Mouse (Mus musculus) left cerebral cortex, adult 8-10 months (tissue): Measurements from ENCODE around the gene Tbkbp1. TPM values are rescaled to one million over a fixed set of nuclear protein-coding genes. Genes with fewer than 3 reads are reported as not detected.
"Not testable (repeated sequence)": the region's sequence is repeated elsewhere in the genome, so short reads cannot be mapped to it uniquely, and the experiment has no call there.

ENCODE experiments used
- DNase-seq, 2 experiments: peaks; one replicate each; pipeline ENCODE4 v3.0.0; 2022; ENCODE audit warnings: low spot score in 2 of 2
- total RNA-seq, 4 experiments: library from RNA; stranded (reverse); gene quantifications; 2 replicates each; pipeline ENCODE4 v1.2.4; 2022

The Tbkbp1 gene
- total RNA-seq = 10 to 100 TPM; 54.8 to 63.2 (median 59.6) TPM

DNA sequence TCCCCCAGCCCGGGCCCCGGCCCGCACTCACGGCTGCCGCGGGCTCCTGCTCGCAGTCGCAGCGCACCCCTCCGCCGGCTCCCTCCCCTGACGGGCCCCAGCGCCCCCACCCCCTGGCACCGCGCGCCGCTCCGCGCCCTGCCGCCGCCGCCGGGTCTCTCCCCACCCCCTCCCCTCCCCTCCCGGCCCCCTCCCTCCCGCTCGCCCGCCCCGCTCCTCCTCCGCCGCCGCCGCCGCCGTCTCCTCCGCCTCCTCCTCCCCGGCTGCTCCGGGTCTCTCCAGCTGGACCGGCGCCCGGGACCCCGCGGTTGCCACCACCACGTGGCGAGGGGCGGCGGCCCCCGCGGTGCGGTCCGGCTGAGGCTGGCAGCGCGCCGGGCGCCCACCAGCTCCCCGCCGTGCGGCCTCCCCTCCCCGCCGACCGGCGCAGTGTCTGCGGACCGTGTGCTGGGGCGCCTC is at the start of gene Tbkbp1:
Gene Tbkbp1 (minus strand): TSS at position 153 of the 459 bp plus-strand sequence.
- no peak for DNase-seq

DNA sequence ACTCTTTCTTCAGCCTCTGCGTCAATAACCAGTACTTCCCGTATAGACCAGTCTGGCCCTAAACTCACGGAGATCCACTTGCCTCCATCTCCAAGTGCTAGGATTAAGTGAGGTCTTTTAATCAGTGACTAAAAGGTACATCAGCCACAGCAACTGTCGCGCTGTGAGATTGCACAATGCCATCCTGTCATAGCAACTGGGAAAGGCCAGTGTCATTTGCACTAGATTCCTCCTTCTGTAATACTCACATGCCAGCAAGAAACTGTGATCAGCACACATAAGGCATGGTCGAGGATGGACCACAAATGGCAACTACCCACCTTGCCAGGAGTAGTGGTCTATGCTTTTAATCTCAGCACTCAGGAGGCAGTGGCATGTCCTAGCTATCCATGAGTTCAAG is 48.2 kb upstream of the Tbkbp1 start:
- DNase-seq = no peak

DNA sequence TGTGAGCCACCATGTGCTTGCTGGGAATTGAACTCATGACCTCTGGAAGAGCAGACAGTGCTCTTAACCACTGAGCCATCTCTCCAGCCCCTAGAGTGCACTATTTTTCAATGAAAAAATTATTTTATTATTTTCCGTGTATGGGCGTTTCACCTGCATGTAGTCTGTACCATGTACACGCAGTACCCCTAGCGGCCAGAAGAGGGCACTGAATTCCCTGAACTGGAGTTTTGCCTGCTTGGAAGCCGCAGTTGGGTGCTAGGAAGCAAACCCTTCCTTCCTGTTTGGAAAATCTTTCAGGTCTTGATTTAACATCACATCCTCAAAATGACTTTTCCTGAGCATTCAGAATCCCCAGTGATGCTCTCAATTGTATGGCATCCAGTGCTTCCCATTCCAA is 47.3 kb upstream of the Tbkbp1 start:
- no peak for DNase-seq

DNA sequence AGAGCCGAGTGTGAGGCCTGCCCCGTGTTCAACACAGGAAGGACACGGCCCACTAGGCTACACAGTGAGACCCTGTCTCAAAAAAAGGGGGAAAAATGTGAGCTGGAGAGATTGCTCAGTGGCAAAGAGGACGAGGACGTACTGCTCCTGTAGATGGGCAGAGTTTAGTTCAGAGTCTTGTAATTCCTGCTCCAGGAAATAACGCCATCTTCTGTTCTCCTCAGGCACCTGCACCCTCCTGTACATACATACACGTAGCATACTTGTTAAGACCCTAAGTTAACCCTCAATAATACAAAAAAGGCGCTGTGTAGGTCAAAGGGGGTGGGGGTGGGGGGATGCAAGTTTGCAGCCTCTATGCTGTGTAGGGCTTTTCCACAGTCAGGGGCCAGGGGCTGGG is 45.7 kb upstream of the Tbkbp1 start:
- DNase-seq = no peak

DNA sequence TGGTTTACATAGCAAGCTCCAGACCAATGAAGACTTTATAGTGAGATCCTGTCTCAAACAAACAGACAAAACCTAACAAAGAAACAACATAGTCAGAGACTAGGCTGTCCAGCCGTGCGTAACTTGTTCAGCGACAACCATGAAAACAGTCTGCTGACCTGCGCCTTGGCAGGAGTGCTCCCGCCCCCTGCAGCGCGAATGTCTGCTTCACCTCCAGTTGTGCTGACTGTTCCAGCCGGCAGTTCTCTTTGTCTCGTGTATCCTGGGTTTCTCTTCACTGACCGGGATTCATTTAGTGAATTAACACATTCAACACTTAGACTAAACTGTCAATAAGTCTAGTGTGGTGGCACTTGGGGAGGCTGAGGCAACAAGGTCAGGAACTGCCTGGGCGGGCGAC is 45.2 kb upstream of the Tbkbp1 start:
- DNase-seq = no peak

DNA sequence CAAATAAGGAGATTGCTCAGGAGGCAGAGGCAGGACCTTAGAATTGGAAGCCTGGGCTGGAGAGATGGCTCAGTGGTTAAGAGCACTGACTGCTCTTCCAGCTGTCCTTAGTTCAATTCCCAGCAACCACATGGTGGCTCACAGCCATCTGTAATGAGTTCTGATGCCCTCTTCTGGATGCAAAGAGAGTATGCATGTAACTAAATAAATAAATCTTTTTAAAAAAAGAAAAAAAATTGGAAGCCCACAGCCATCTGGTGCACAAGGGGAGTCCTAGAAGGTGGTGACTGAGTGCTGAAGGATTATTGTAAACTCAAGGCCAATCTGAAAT is 41.3 kb upstream of the Tbkbp1 start:
- no peak for DNase-seq

DNA sequence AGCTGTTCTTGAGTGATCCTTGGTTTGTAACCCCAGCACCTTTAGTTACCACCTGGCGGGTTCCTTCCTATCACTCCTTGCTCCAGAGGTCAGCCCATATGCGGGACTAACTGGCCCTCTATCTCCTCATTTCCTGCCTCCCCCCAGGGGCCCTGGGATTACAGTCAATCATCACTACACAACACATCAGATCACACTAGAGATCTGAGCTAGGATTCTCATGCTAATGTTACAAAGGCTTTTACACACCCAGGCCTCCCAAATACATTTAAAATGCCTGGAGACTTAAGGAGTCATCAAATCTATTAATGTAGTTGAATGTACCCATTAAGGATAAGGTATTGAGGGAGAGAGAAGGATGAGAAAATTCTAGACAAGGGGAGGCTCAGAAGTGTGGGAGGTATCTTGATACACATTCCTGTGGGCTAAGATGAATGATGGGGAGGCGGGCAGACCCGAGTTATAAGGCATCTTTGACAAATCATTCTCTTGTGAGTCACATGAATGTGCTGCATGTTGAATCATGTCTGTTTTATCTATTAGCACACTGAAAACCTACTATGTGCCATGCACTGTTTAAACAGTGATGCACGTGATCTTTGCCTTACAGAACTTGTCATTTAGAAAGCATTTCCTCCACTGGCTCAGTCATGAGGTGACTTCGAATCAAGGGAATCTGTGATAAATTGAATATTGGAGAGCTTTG is 40.8 kb upstream of the Tbkbp1 start:
- DNase-seq = no peak

DNA sequence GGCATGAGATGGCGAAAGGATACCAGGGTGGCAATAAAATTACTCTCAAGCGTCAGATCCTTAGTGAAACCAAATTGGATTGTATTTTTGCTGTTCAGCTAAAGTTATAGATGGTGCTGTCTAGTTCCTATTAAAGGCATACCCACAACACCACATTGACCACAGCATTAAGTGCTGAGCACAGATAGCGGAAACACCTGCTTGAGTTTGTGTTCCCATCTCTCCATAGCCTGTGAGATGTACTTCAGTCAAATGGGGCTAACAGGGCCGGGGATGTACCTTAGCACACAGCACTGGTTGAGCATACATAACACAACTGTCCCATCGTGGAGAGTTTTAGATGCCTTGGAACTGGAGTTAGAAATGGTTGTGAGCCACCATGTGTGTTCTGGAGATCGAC is 39.7 kb upstream of the Tbkbp1 start:
- DNase-seq = no peak

DNA sequence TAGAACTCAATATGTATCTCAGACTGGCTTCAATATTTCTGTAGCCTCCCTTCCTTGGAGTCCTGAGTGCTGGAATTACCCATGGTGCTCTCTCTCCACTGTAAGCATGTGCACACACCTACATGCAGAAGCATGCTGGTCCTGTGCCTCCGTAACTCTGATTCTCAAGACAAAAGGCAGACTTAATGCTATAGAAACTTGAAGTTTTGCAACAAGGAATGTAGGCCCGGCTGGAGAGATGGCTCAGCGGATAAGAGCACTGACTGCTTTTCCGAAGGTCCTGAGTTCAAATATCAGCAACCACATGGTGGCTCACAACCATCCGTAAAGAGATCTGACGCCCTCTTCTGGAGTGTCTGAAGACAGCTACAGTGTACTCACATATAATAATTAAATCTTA is 38.4 kb upstream of the Tbkbp1 start:
- not testable (repeated sequence) for DNase-seq

DNA sequence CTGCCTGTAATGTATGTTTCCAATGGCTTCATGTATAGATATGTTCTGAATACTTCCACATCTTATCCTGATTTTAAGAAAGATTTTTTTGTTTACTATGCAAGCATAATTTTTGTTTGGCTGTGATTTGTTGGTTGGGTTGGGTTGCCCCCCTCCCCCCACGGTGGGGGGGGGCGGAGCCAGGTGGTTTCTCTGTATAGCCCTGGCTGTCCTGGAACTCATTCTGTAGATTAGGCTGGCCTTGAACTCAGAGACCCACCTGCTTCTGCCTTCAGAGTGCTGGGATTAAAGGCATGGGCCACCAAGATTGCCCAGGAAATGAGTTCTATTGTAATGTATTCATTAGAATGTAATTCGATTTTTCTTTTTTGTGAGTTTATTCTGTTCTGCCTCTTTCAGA is 37.9 kb upstream of the Tbkbp1 start:
- no peak for DNase-seq

DNA sequence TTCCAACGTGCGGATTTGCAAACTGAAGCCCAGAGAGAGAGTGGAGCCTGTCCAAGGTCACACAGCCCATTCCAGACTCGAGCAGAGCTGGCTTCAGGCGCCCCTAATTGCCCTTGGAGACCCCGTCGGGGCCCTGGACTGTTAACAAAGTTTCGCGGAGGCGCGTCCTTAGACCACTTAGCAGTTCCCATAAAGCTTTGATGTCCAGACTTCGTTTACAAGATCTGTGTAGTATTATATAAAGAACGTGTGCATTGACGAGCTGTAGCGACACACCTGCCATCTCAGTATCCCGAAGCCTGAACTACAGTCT is 37.3 kb upstream of the Tbkbp1 start:
- no peak for DNase-seq

DNA sequence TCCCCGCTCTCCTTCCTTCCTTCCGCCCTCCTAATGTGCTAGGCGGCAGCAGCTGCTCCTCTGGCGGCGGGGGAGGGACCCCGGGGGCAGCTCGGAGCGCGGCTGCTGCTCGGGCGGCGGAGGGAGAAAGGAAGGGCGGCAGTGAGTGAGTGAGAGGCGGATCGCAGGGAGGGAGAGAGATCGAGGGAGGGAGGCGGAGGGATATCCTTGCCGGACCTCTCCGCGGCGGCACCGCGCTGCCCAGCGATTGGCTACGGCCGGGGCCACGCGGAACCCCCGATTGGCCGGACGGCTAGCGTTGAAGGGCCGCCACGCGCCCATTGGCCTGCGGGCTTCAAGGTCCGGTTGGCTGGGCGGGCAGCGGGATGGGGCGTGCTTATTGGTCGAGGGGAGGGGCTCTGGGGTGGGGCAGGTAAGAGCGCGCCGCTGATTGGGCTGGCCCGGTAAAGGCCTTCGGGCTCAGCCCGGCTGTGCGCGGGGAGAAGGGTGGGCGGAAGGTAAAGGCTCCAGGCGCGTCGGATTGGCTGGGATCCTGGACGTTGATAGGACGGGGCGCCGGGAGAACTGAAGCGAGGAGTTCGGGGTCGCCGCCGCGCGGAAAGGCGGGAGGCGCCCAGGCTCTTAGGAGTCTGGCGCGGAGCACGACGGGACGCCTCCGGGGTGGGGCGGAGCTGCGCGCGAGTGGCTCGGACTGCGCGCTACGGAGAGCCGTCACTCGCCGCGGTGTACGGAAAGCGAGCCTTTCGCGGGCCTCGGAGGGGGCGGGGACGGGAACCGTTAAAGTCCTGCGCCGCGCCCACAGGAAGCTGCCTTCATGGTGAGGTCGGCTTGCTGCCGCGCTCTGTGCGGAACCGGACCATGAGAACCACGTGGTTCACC is 36.7 kb upstream of the Tbkbp1 start, which contains the start of gene Kpnb1:
Gene Kpnb1 (minus strand): TSS at position 118 of the 879 bp plus-strand sequence.
- DNase-seq = peak; percentile 93 to 99

DNA sequence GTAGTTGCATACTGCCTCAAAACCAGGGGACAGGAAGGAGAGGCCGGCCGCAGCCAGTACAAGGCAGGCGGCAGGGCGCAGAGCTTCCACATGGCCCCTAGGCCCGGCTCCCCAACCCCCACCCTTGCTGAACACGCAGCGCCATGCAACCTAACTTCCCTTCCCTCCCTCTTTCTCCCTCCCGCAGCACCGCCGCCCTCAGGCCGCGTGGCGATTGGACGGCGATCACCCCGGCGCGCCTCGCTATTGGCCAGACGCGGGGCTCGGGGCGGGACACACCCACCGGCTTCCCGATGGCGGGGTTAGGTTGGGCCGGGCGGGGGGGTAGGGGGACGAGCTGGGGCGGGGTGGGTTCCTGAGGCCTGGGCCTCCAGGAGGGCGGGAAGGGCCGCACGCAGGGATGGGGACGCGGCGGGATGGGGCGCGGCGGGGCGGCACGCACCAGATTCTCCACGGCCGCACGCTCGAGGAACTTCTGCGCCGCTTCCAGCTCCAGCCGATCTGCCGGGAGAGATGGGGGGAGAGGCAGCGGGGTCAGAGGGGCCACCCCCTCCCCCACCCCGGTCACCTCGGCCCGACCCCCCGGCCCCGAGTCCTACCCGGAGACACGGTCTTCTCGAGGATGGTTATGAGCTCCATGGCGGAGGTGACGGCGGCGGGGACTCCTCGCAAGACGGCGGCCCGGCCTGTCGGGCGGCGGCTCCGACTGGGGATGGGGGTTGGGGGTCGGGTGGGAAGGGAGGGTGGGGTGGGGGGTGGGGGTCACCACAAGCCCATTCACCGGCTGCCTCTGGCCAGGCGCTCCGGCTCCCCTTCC is 35.9 kb upstream of the Tbkbp1 start:
- DNase-seq = peak; percentile 94 to 95

DNA sequence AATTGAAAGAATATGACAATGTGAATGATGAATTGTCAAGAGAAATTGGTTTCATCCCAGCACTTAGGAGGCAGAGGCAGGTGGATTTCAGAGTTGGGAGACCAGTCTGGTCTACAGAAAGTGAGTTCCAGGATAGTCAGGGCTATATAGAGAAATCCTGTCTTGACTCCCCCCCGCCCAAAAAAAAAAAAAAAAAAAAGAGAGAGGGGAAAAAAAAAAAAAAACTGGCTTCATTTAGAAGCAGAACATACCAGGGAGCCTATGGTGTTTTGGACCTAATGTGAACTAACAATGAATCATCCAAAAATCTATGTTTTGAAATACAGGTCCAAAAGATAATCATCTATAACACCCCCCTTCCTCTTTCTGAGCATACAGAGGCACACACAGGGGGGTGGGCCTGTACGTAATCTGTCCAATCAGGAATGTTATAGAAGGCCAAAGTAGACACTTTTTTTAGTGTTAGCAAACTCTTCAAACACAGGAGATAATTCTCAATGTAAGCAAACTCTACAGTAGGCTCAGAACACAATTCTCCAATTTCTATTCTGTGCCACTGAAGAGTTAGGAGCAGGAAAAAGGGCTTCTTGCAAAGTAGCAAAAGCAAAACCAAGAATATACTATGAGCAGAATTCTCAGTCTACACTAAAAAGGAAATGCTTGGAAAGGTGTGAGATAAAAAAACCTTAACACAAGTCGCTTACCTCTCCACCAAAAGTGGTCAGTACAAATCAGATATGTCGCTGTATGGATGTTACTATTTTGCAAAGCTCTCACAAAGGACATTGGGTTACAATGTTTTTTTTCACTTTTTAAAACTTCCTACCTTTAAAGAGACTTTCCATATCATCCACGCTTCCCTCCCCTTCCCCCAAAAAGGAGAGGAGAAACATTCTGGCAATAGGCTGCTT is 34.7 kb upstream of the Tbkbp1 start:
- no peak for DNase-seq

DNA sequence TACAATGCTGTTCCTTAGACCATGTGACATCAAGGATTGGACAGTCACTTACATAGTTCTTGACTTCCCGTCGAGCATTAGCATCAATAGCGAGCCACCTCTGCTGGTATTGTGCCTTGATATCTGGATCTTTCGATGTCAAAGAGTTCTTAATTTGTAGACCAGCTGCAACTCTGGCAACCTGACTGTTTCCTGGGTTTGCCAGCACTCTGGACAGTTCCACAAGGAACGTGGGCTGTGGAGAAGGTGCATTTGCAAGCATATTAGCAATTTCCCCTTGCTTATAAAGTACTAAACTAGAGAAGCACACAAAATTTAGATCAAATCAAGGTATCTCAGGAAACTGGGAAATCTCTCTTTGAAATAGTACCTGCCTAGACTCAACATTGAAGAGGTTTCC is 33.6 kb upstream of the Tbkbp1 start:
- DNase-seq = no peak

DNA sequence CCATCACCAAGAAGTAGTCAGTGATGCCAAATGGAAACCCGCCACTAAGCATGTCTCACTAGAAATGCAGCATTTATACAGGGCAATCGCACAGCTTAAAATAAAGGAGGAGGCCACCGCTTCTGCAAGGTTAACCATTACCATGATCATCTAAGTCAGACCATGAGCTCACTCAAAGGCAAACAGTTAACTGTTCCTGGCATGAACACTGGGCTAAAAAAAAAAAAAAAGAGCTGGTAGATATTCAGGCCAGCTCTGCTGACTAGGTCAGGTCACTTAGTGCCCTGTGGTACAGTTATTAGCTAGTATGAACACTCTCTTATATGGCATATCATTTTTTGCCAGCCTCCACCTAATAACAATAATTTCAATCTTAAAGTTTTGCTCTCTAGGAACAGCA is 31.2 kb upstream of the Tbkbp1 start:
- DNase-seq = no peak

DNA sequence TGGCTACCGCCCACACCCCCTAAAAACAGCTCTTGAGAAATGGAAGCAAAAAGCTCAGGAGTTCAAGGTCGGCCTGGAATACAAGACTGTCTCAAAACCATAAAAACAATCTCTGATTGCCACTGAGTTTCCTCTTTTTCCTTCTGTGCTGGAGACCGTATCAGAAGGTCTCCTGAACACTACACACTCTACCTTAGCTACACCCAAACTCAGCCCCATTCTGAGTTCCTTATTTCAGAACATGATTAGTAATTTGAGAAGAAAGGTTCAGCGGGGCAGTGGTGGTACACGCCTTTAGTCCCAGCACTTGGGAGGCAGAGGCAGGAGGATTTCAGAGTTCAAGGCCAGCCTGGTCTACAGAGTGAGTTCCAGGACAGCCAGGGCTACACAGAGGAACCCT is 29.8 kb upstream of the Tbkbp1 start:
- DNase-seq = no peak

DNA sequence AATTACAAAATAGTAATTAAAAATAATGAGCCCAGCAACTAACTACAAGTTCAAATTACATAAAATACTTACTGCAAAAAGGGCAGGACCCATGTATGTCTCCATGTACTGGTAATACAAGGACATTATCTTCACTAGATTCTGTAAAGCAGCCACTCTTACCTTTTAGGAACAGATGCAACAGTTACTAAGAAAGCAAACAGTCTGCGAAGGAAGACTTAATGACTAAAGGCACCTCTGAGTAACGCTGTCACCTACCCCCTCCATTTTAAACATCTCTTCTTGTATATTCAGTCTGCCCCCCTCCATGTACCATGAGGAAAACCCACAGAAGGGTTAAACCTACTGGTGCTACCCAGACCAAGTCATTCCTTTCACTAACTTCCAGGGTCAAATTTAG is 26.9 kb upstream of the Tbkbp1 start:
- DNase-seq = no peak

DNA sequence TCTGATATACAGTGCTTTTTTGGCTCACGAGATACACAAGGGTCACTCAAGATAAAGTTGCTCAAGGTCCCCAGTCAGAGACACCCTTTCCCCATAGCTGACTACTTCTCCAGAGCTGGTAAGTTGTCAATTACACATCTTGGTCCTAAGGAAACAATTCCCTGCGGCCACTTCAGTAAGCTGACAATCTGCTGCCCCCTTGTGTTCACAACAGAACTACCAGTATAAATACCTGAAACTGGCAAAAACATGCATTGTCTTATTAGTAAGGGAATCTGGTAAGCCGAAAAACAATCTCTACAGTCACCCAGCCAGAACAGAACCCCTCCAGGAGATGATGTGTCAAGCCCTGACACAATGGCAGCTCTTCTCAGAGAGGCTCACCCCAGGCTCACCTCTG is 25.6 kb upstream of the Tbkbp1 start:
- DNase-seq = no peak

DNA sequence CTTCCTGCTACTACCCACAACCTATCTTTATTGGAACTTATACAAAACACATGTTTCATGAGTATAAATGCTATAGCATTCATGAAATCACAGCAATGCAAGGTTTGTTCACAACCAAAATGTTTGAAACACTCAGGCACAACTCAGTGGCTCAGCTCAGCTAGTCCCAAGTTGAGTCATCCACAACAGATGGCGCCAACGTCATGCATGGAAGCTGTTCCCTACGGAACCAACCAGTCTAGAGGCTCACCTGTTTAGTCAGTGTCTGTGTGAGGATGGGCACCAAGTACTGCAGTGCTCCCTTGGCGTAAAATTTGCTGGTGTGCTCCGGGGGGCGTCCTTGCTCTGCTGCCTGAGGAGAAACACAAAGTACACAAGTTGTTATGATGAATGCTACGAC is 24.2 kb upstream of the Tbkbp1 start:
- DNase-seq = peak in 1 of 2 experiments; percentile 48

DNA sequence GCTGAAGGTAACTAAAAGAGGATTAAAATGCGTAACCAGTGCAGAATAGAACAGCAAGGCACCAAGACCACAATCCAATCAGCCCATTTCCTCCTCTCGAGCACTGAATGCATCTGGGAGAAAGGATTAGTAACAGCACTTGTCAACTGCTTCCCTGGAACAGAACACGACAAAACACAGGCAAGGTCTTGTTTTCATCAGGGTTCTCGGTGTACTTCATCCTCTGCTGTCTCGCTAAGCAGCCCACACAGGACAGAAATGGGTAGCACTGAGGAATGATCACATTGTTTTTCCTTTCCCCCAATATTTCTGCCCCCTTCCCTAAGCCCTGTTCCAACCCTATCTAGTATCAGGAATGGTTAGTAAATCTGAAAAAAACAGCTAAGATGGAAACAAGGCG is 9.0 kb upstream of the Tbkbp1 start:
- DNase-seq = no peak
